Mouse (Mus musculus): ENCODE measurements around the gene Cmtm1.

Cmtm1 gene

GRCm38 (mm10) chr8:104247054-104247907, 62.7 kb downstream of the Cmtm1 start:
- DNase-seq (ENCODE audit: extremely low read depth, insufficient read length, low spot score) = no peak

GRCm38 (mm10) chr8:104246621-104247020, 63.3 kb downstream of the Cmtm1 start:
- no peak for DNase-seq (ENCODE audit: extremely low read depth, insufficient read length, low spot score)

All from 3134 (cell line).